Mouse (Mus musculus): ENCODE data around the gene Krt6a. TPM values are rescaled to one million over a fixed set of nuclear protein-coding genes. Genes with fewer than 3 reads are reported as not detected.
"Not testable (repeated sequence)": the region's sequence is repeated elsewhere in the genome, so short reads cannot be mapped to it uniquely, and the experiment has no call there.

The Krt6a gene
- total RNA-seq (2021), result not detected

GRCm38 (mm10) chr15:101694207-101694606 is at the start of gene Krt6a:
Krt6a (minus strand) TSS chr15:101694307.
- intact Hi-C loops (cut with DNase I), result no loop called here
- no peak for DNase-seq (ENCODE audit: low spot score in 2 of 2)

- DNase-seq (ENCODE audit: low spot score in 2 of 2), result no peak
- intact Hi-C loops (cut with DNase I), result no loop called here
Measured at GRCm38 (mm10) chr15:101742711-101743110, 48.6 kb upstream of the Krt6a start, which contains the start of gene Krt71. Krt71 (minus strand) TSS chr15:101743109.

GRCm38 (mm10) chr15:101737786-101738185 is 43.7 kb upstream of the Krt6a start:
- no peak for DNase-seq (ENCODE audit: low spot score in 2 of 2)
- intact Hi-C loops (cut with DNase I), result no loop called here

- no peak for DNase-seq (ENCODE audit: low spot score in 2 of 2)
- intact Hi-C loops (cut with DNase I), result no loop called here
Measured at GRCm38 (mm10) chr15:101730653-101731052, 36.5 kb upstream of the Krt6a start.

- no peak for DNase-seq (ENCODE audit: low spot score in 2 of 2)
- intact Hi-C loops (cut with DNase I), result no loop called here
Measured at GRCm38 (mm10) chr15:101724686-101725085, 30.6 kb upstream of the Krt6a start.

- intact Hi-C loops (cut with DNase I), result no loop called here
- peak in 1 of 2 experiments; percentile 42 for DNase-seq (ENCODE audit: low spot score in 2 of 2)
Measured at GRCm38 (mm10) chr15:101715831-101716230, 21.7 kb upstream of the Krt6a start.

GRCm38 (mm10) chr15:101714356-101714755 is 20.2 kb upstream of the Krt6a start:
- intact Hi-C loops (cut with DNase I), result no loop called here
- DNase-seq (ENCODE audit: low spot score in 2 of 2), result no peak

- intact Hi-C loops (cut with DNase I), result no loop called here
- DNase-seq (ENCODE audit: low spot score in 2 of 2), result no peak
Measured at GRCm38 (mm10) chr15:101713731-101714130, 19.6 kb upstream of the Krt6a start.

- no peak for DNase-seq (ENCODE audit: low spot score in 2 of 2)
- intact Hi-C loops (cut with DNase I), result no loop called here
Measured at GRCm38 (mm10) chr15:101712720-101713119, 18.6 kb upstream of the Krt6a start, which contains the start of gene Krt5. Krt5 (minus strand) TSS chr15:101712898.

- intact Hi-C loops (cut with DNase I), result no loop called here
- no peak for DNase-seq (ENCODE audit: low spot score in 2 of 2)
Measured at GRCm38 (mm10) chr15:101708683-101709082, 14.6 kb upstream of the Krt6a start.

GRCm38 (mm10) chr15:101707454-101707853 is 13.3 kb upstream of the Krt6a start:
- intact Hi-C loops (cut with DNase I), result no loop called here
- no peak for DNase-seq (ENCODE audit: low spot score in 2 of 2)

- intact Hi-C loops (cut with DNase I), result no loop called here
- peak in 1 of 2 experiments; percentile 10 for DNase-seq (ENCODE audit: low spot score in 2 of 2)
Measured at GRCm38 (mm10) chr15:101704066-101704465, 10.0 kb upstream of the Krt6a start.

- intact Hi-C loops (cut with DNase I), result no loop called here
- no peak for DNase-seq (ENCODE audit: low spot score in 2 of 2)
Measured at GRCm38 (mm10) chr15:101702380-101702779, 8.3 kb upstream of the Krt6a start.

GRCm38 (mm10) chr15:101699866-101700265 is 5.8 kb upstream of the Krt6a start:
- no peak for DNase-seq (ENCODE audit: low spot score in 2 of 2)
- intact Hi-C loops (cut with DNase I), result no loop called here

- intact Hi-C loops (cut with DNase I), result no loop called here
- no peak for DNase-seq (ENCODE audit: low spot score in 2 of 2)
Measured at GRCm38 (mm10) chr15:101699192-101699591, 5.1 kb upstream of the Krt6a start.

GRCm38 (mm10) chr15:101697326-101698188 is 3.5 kb upstream of the Krt6a start:
- intact Hi-C loops (cut with DNase I), result no loop called here
- no peak for DNase-seq (ENCODE audit: low spot score in 2 of 2)

- DNase-seq (ENCODE audit: low spot score in 2 of 2); intact Hi-C loops (cut with DNase I): not testable (repeated sequence)
Measured at GRCm38 (mm10) chr15:101690460-101690859, 3.6 kb downstream of the Krt6a start.

GRCm38 (mm10) chr15:101688161-101688560 is 5.9 kb downstream of the Krt6a start:
- no peak for DNase-seq (ENCODE audit: low spot score in 2 of 2)
- intact Hi-C loops (cut with DNase I), result no loop called here

GRCm38 (mm10) chr15:101680187-101680586 is 13.9 kb downstream of the Krt6a start, which contains the start of gene Krt6b:
Krt6b (minus strand) TSS chr15:101680287.
- intact Hi-C loops (cut with DNase I), result no loop called here
- DNase-seq (ENCODE audit: low spot score in 2 of 2), result no peak

- no peak for DNase-seq (ENCODE audit: low spot score in 2 of 2)
- intact Hi-C loops (cut with DNase I), result no loop called here
Measured at GRCm38 (mm10) chr15:101675978-101676377, 18.1 kb downstream of the Krt6a start.

- intact Hi-C loops (cut with DNase I), result no loop called here
- DNase-seq (ENCODE audit: low spot score in 2 of 2), result no peak
Measured at GRCm38 (mm10) chr15:101652736-101653265, 41.3 kb downstream of the Krt6a start.

Data from left cerebral cortex, postnatal 25 days (tissue).